Mouse (Mus musculus) MEL (cell line): ENCODE data around the gene Ubap2l.

Experiments used
- CHD1 ChIP-seq: IDR thresholded peaks from 2 replicates; pipeline ENCODE4 v1.6.1; 2012; ENCODE audit warnings: low read depth, mild to moderate bottlenecking, inconsistent platforms, low read length, improper control_type of control experiment
- CHD2 ChIP-seq: IDR thresholded peaks from 2 replicates; pipeline ENCODE4 v1.6.1; 2011; ENCODE audit warnings: low read length, improper control_type of control experiment
- CTCF ChIP-seq, 3 experiments: IDR thresholded peaks in 2 of 3; conservative IDR thresholded peaks in 1 of 3; 2 replicates each; pipeline ENCODE4 v1.5.1; 2011 to 2012; ENCODE audit warnings: low read length in 3 of 3, low read depth in 2 of 3, mild to moderate bottlenecking in 2 of 3, improper control_type of control experiment in 1 of 3, inconsistent platforms in 1 of 3, mixed read lengths in 1 of 3, moderate library complexity in 1 of 3; ENCODE audit not compliant: control insufficient read depth in 1 of 3, insufficient read depth in 1 of 3, poor library complexity in 1 of 3, severe bottlenecking in 1 of 3
- ELF1 ChIP-seq: IDR thresholded peaks from 2 replicates; pipeline ENCODE4 v1.6.1; 2014; ENCODE audit warnings: low read depth, mild to moderate bottlenecking, inconsistent platforms, low read length, improper control_type of control experiment, moderate library complexity
- EP300 ChIP-seq, 2 experiments: IDR thresholded peaks; 2 replicates each; pipeline ENCODE4 v1.6.1; 2011; ENCODE audit warnings: improper control_type of control experiment in 2 of 2, low read length in 2 of 2, low read depth in 1 of 2, mild to moderate bottlenecking in 1 of 2
- GATA1 ChIP-seq: IDR thresholded peaks from 2 replicates; pipeline ENCODE4 v1.6.1; 2011; ENCODE audit warnings: low read depth, low read length, improper control_type of control experiment
- MAX ChIP-seq: IDR thresholded peaks from 2 replicates; pipeline ENCODE4 v1.6.1; 2011; ENCODE audit warnings: low read length, improper control_type of control experiment
- MAZ ChIP-seq: IDR thresholded peaks from 2 replicates; pipeline ENCODE4 v1.6.1; 2012; ENCODE audit warnings: low read depth, mild to moderate bottlenecking, inconsistent platforms, low read length, improper control_type of control experiment
- MYB ChIP-seq: IDR thresholded peaks from 2 replicates; pipeline ENCODE4 v1.6.1; 2011; ENCODE audit warnings: mild to moderate bottlenecking, low read depth, low read length, improper control_type of control experiment
- POLR2AphosphoS2 ChIP-seq: IDR thresholded peaks from 2 replicates; pipeline ENCODE4 v1.6.1; 2011; ENCODE audit warnings: low read length, improper control_type of control experiment
- ZMIZ1 ChIP-seq: IDR thresholded peaks from 2 replicates; pipeline ENCODE4 v1.6.1; 2012; ENCODE audit warnings: low read depth, mild to moderate bottlenecking, inconsistent platforms, low read length, improper control_type of control experiment, moderate library complexity

- peak; percentile 89 to 99 (median 94) for TF ChIP-seq CTCF (IDR thresholded peaks at IDR 0.05 in 2 of 3, conservative IDR thresholded peaks at IDR 0.05 in 1 of 3; ENCODE audit: control insufficient read depth in 1 of 3, insufficient read depth in 1 of 3, low read depth in 2 of 3, low read length in 3 of 3, poor library complexity in 1 of 3, severe bottlenecking in 1 of 3)
- TF ChIP-seq EP300 (IDR thresholded peaks at IDR 0.05; ENCODE audit: low read depth in 1 of 2, low read length in 2 of 2): no peak
- no peak for TF ChIP-seq MYB
- no peak for TF ChIP-seq ZMIZ1
- TF ChIP-seq CHD2: no peak
- TF ChIP-seq ELF1: no peak
- no peak for TF ChIP-seq POLR2AphosphoS2
- no peak for TF ChIP-seq CHD1
- no peak for TF ChIP-seq MAZ
- TF ChIP-seq GATA1: no peak
- no peak for TF ChIP-seq MAX
Measured at GRCm38 (mm10) chr3:90076921-90077716, 24.7 kb upstream of the Ubap2l start.
